Mouse (Mus musculus) lung, embryonic 14.5 days (tissue): ENCODE measurements around the gene Dock3. TPM values are rescaled to one million over a fixed set of nuclear protein-coding genes. Genes with fewer than 3 reads are reported as not detected.
A peak's percentile ranks its signal among the peaks of the same experiment; 100 is the strongest.

Source experiments
- ATAC-seq: fragments of 200-750 bp; cut with Nextera tagmentation; 2 replicates; pipeline ENCODE4 v1.8.0; 2017; ENCODE audit warnings: mild to moderate bottlenecking, moderate TSS enrichment, moderate library complexity; ENCODE audit not compliant: insufficient read depth
- DNase-seq: peaks from one replicate; pipeline ENCODE4 v3.0.0-alpha.2; 2015
- H3K27ac ChIP-seq: fragments of 300-500 bp; sonication (generic); 2 replicates; pipeline ENCODE4 v1.5.1; 2014; ENCODE audit warnings: low read depth, mild to moderate bottlenecking, moderate library complexity
- H3K27me3 ChIP-seq: fragments of 300-500 bp; sonication (generic); 2 replicates; pipeline ENCODE4 v1.6.1; 2014; ENCODE audit warnings: low read length, control low read depth; ENCODE audit not compliant: insufficient read depth
- H3K36me3 ChIP-seq: fragments of 300-500 bp; sonication (generic); 2 replicates; pipeline ENCODE4 v1.6.1; 2014; ENCODE audit warnings: control low read depth; ENCODE audit not compliant: insufficient read depth
- H3K4me1 ChIP-seq: fragments of 300-500 bp; sonication (generic); 2 replicates; pipeline ENCODE4 v1.6.1; 2014; ENCODE audit warnings: antibody characterized with exemption, control low read depth; ENCODE audit not compliant: insufficient read depth
- H3K4me2 ChIP-seq: fragments of 300-500 bp; sonication (generic); 2 replicates; pipeline ENCODE4 v1.6.1; 2014; ENCODE audit warnings: mild to moderate bottlenecking
- H3K4me3 ChIP-seq: fragments of 300-500 bp; sonication (generic); 2 replicates; pipeline ENCODE4 v1.5.1; 2014; ENCODE audit warnings: low read depth, low read length
- H3K9ac ChIP-seq: fragments of 300-500 bp; sonication (generic); 2 replicates; pipeline ENCODE4 v1.6.1; 2014
- H3K9me3 ChIP-seq: fragments of 300-500 bp; sonication (generic); 2 replicates; pipeline ENCODE4 v1.6.1; 2016; ENCODE audit warnings: low read depth, low read length, control low read depth
- CTCF ChIP-seq: IDR thresholded peaks from 2 replicates; pipeline ENCODE4 v1.5.1; 2016; ENCODE audit warnings: antibody characterized with exemption, low read depth
- WGBS: fragments of 180-500 bp; shearing (Covaris S2); extraction: QIAGEN DNeasy Blood & Tissue Kit; methylation state at CpG from one replicate; pipeline ENCODE4 v1.1.7; 2014; 5-methylcytosine and 5-hydroxymethylcytosine counted together
- polyA plus RNA-seq: library from polyadenylated mRNA; unstranded; fragments of >200 nt; fragmentation: Nextera tagmentation; extraction: Ambion mirVana; gene quantifications from 2 replicates; pipeline ENCODE4 v1.2.1, GENCODE M21; 2014

Gene Dock3
- polyA plus RNA-seq, 1 experiment from 2014 or later: 0.25 TPM

DNA sequence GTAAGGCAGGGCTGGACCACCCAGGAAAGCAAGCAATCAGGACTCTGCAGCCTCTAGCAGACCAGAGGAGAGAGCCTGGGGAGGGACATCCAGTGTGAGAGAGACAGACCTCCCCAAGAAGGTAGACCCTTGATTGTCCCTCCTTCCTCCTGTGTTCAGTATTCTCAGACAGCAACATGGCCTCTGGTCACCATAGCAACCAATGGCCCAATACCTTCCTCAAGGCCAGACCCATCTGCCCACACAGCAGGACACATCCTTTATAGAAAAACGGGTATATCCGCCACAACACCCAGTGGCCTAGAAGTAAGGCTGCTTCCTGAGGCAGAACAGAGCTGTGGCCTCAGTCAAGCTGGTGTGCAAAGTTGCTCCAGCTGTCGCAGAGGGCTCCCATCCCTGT lies 23.9 kb upstream of the Dock3 start:
- Histone ChIP-seq H3K27ac (no peak overlapping the region), H3K9ac (no peak overlapping the region), H3K36me3 (no peaks in the 10 kb centered on the region), H3K4me1 (no peaks in the 10 kb centered on the region; the same call in 1 of the 2 replicates), H3K4me2 (no peak overlapping the region), H3K27me3 (no peaks in the 10 kb centered on the region), H3K4me3 (no peak overlapping the region), H3K9me3 (no peaks in the 10 kb centered on the region)
- WGBS: 69% methylated on average over 3 of the region's 3 CpGs
- no peak for DNase-seq
- TF ChIP-seq CTCF: no peak
- no peak for ATAC-seq

DNA sequence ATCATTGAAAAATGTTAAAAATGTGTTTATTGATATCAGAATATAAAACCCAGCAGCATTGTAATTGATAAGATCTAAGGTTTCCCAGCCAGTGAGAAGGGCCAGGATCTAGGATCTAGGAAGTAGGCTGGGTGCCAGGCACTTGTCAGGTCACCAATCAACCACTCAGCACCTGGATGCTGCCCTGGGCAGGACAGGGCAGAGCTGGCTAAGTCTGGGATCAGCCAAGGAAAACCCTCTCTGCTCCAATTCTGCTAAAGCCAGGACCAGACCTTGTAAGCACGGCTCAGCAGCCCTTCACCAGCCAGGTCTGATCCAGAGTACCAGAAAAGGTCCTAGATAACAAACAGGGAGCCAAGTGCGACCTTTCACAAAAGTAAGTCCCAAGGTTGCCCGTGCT lies 23.2 kb upstream of the Dock3 start:
- 73% methylated on average over 3 of the region's 3 CpGs for WGBS
- no peaks in the 10 kb centered on the region for H3K36me3 ChIP-seq
- ATAC-seq: no peak
- H3K27me3 ChIP-seq: no peaks in the 10 kb centered on the region
- no peak for TF ChIP-seq CTCF
- DNase-seq: no peak
- H3K27ac ChIP-seq: no peak overlapping the region
- H3K4me3 ChIP-seq: no peak overlapping the region
- no peaks in the 10 kb centered on the region; the same call in 1 of the 2 replicates for H3K4me1 ChIP-seq
- no peak overlapping the region for H3K9ac ChIP-seq
- no peaks in the 10 kb centered on the region for H3K9me3 ChIP-seq
- H3K4me2 ChIP-seq: no peak overlapping the region

DNA sequence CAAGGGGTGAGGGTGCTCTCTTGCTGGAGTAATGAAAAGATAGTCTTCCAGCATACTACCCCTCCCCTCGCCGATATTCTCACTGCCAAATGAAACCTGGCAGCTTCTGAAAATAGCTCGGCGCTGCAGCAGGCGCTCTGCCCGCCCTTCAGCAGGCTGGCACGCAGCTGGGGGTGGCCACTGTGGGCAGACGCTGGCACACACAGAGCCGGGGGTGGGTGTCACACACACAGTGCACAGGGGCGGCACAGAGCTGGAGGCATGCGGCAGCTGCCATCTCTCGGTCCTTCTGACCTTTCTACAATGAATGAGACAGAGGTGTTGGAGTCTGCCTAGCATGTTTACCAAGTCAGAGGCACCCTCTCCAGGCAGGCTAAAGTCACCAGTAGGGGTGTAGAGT lies 22.8 kb upstream of the Dock3 start:
- no peaks in the 10 kb centered on the region; the same call in 1 of the 2 replicates for H3K4me1 ChIP-seq
- DNase-seq: no peak
- no peaks in the 10 kb centered on the region for H3K27me3 ChIP-seq
- no peak overlapping the region for H3K27ac ChIP-seq
- no peak overlapping the region for H3K4me3 ChIP-seq
- no peak for ATAC-seq
- no peak for TF ChIP-seq CTCF
- H3K9ac ChIP-seq: no peak overlapping the region
- H3K4me2 ChIP-seq: no peak overlapping the region
- H3K9me3 ChIP-seq: no peaks in the 10 kb centered on the region
- H3K36me3 ChIP-seq: no peaks in the 10 kb centered on the region
- WGBS: 59% methylated on average over 12 of the region's 12 CpGs

DNA sequence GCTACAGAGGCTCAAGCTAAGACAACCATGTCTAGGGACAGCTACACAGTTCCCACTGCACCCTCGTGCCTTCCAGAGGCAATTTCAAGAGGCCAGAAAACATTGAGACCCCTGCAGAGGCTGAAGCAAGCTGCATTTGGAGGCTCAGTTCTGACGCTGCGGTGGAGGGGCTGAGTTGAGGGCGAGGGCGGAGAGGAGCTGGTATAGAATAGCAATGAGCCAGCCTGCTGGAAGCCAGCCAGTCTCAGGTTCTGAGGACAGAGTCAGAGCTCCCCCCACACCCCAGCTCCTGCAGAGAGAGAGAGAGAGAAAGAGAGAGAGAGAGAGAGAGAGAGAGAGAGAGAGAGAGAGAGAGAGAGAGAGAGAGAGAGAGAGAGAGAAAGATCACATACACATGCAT lies 20.5 kb upstream of the Dock3 start:
- Histone ChIP-seq H3K4me3 (no peak overlapping the region), H3K9me3 (no peaks in the 10 kb centered on the region), H3K27me3 (no peaks in the 10 kb centered on the region), H3K4me2 (no peak overlapping the region), H3K36me3 (no peaks in the 10 kb centered on the region), H3K4me1 (no peaks in the 10 kb centered on the region; the same call in 1 of the 2 replicates), H3K27ac (no peak overlapping the region), H3K9ac (no peak overlapping the region)
- DNase-seq (no peak), ATAC-seq (no peak)
- no peak for TF ChIP-seq CTCF
- 24% methylated on average over 5 of the region's 5 CpGs for WGBS

DNA sequence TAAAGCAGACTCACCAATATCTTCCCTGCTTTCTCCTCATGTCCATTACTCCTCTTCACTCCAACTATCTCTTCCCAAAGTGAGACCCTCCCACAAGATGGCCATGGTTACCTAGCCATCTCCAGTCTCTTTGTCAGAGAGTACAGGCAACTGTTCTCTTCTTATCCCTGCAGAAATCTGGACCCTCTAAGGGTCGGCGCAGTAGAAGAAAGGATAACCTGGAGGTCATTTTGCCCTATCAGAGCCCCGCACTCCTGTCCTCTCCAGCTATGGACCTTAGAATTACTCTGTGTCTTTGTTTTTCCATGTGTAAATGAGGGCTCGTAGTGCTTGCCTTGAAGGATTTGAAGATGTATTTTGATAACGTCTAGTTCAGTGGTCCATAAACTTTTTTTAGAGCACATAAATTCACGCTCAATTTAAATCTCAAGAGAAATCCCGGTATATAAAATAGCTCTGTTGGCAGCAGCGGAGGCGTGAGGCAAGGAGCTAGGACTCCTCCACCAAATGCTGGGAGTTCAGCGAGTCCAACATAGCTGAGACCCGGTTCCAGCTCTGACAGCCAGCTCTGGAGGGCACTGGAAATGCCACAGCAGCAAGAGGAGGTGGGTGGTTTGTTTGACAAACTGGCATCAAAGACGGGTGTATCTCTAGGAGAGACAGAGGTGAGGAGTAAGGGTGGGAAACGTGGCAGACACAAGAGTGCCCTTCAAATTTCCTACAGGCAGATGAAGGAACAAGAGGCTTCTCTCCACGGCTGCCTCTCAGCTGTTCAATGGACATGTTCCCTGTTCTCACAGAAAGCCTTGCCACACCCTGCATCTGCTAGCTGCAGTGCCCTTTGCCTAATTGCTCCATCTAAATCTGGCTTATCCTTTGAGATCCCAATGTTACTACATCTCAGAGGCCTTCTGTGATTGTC lies 19.0 kb upstream of the Dock3 start:
- 72% methylated on average over 14 of the region's 14 CpGs for WGBS
- Histone ChIP-seq H3K9me3 (no peaks in the 10 kb centered on the region), H3K36me3 (no peaks in the 10 kb centered on the region), H3K27ac (no peak overlapping the region), H3K27me3 (no peaks in the 10 kb centered on the region), H3K4me3 (no peak overlapping the region), H3K4me2 (no peak overlapping the region), H3K4me1 (no peaks in the 10 kb centered on the region; the same call in 1 of the 2 replicates), H3K9ac (no peak overlapping the region)
- DNase-seq (no peak), ATAC-seq (no peak)
- no peak for TF ChIP-seq CTCF

DNA sequence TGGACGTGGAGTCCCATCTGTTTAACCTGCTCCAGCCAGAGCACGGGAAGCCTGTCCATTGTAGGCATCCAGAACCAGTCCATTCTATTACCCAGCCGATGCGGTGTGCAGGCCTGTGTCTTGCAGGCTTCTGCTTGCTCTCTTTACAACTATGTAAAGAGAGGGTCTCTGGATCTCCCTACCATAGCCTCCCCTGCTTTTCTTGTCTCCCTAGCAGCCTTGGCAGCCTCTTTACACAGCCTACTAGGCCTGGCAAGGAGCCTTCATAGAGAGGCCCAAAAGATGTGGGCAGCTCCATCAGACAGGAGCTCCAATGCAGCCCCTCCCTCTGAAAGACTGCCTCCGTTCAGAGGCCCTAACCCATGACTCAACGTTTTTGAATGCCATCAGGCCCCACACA lies 17.4 kb upstream of the Dock3 start:
- H3K4me1 ChIP-seq: no peaks in the 10 kb centered on the region
- no peak overlapping the region for H3K4me2 ChIP-seq
- 71% methylated on average over 6 of the region's 6 CpGs for WGBS
- no peak overlapping the region for H3K4me3 ChIP-seq
- TF ChIP-seq CTCF: no peak
- H3K9me3 ChIP-seq: no peaks in the 10 kb centered on the region
- no peak overlapping the region for H3K9ac ChIP-seq
- DNase-seq (no peak), ATAC-seq (no peak)
- H3K36me3 ChIP-seq: no peaks in the 10 kb centered on the region
- H3K27ac ChIP-seq: no peak overlapping the region
- no peaks in the 10 kb centered on the region for H3K27me3 ChIP-seq

DNA sequence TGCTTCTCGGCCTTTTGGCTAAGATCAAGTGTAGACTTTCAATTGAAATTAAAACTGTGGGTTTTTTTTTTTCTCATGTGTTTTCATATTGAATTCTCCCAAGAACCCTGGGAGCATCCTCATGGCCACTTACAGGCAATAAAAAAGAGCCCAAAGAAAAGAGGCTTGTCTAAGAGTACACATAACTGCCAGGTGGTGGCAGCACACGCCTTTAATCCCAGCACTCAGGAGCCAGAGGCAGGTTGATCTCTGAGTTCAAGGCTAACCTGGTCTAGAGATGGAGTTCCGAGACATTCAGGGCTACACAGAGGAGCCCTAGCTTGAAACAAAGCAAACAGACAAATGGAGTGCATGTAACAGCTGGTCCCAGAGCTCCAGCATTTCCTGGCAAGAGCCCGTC lies 14.5 kb upstream of the Dock3 start:
- no peaks in the 10 kb centered on the region for H3K9me3 ChIP-seq
- no peaks in the 10 kb centered on the region for H3K36me3 ChIP-seq
- H3K4me2 ChIP-seq: no peak overlapping the region
- no peak overlapping the region for H3K9ac ChIP-seq
- TF ChIP-seq CTCF: peak; percentile 44
- no peaks in the 10 kb centered on the region for H3K4me1 ChIP-seq
- DNase-seq (peak; percentile 42), ATAC-seq (no peak)
- H3K27ac ChIP-seq: no peak overlapping the region
- no peak overlapping the region for H3K4me3 ChIP-seq
- WGBS: 50% methylated on average over 4 of the region's 4 CpGs
- no peaks in the 10 kb centered on the region for H3K27me3 ChIP-seq
